Mouse (Mus musculus) lung, postnatal 14 days (tissue): Measurements from ENCODE around the gene Als2cl.

Experiments
- DNase-seq: peaks from one replicate; pipeline ENCODE4 v3.0.0; 2021

Als2cl gene

GRCm38 (mm10) chr9:110920665-110921419, 41.2 kb downstream of the Als2cl start:
- peak; percentile 31 for DNase-seq

- peak; percentile 86 for DNase-seq
Measured at GRCm38 (mm10) chr9:110922759-110923158, 43.1 kb downstream of the Als2cl start.

GRCm38 (mm10) chr9:110931573-110931972, 51.9 kb downstream of the Als2cl start:
- no peak for DNase-seq

GRCm38 (mm10) chr9:110933850-110934437, 54.3 kb downstream of the Als2cl start:
- DNase-seq, result no peak

GRCm38 (mm10) chr9:110935941-110936340, 56.3 kb downstream of the Als2cl start:
- DNase-seq, result no peak

GRCm38 (mm10) chr9:110937506-110938490, 58.1 kb downstream of the Als2cl start:
- no peak for DNase-seq

GRCm38 (mm10) chr9:110944265-110944664, 64.6 kb downstream of the Als2cl start:
- peak; percentile 35 for DNase-seq

- DNase-seq, result no peak
Measured at GRCm38 (mm10) chr9:110945343-110945742, 65.7 kb downstream of the Als2cl start.

- DNase-seq, result no peak
Measured at GRCm38 (mm10) chr9:110945926-110946325, 66.3 kb downstream of the Als2cl start, which contains the start of gene Tdgf1. Gene Tdgf1, minus strand, starts transcription at chr9:110946158.

- no peak for DNase-seq
Measured at GRCm38 (mm10) chr9:110946548-110947044, 66.9 kb downstream of the Als2cl start.

- no peak for DNase-seq
Measured at GRCm38 (mm10) chr9:110947261-110947661, 67.6 kb downstream of the Als2cl start.

GRCm38 (mm10) chr9:110947900-110948299, 68.2 kb downstream of the Als2cl start:
- DNase-seq, result no peak

- DNase-seq, result no peak
Measured at GRCm38 (mm10) chr9:110948813-110949310, 69.2 kb downstream of the Als2cl start.

- DNase-seq, result no peak
Measured at GRCm38 (mm10) chr9:110950109-110950508, 70.4 kb downstream of the Als2cl start.
